Mouse (Mus musculus): ENCODE results near the gene Slc35e2.

DNA sequence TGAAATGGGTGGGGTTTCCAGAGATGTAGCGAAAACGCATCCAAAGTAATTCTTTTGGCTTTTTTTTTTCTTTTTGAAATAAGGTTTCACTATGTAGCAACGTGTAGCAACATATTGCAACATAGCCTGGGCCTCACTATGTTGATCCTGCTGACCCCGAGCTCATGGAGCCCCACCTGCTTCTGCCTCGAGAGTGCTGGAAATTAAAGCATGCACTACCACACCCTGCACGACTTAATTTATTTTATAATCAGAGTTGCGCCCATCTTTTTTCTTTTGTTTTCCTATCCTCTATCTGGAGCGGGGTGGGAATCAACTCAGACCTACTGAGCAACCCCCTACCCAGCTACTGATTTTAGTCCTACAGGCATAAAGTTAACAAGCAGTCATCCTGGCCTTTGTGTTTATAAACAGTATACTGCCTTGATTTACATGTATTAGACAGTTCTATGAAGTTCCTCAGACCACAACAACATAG, 68.4 kb downstream of the Slc35e2 start:
- TF ChIP-seq CTCF (IDR thresholded peaks at IDR 0.05; ENCODE audit: low read depth, low read length) = no peak
- no peak for TF ChIP-seq EP300 (IDR thresholded peaks at IDR 0.05; ENCODE audit: insufficient read depth, low read depth, low read length)
